Mouse (Mus musculus): ENCODE measurements around the gene Lhpp. TPM values are rescaled to one million over a fixed set of nuclear protein-coding genes. Genes with fewer than 3 reads are reported as not detected.
A peak's percentile ranks its signal among the peaks of the same experiment; 100 is the strongest.

Gene Lhpp
- polyA plus RNA-seq, 1 experiment: 26.2 TPM

DNA sequence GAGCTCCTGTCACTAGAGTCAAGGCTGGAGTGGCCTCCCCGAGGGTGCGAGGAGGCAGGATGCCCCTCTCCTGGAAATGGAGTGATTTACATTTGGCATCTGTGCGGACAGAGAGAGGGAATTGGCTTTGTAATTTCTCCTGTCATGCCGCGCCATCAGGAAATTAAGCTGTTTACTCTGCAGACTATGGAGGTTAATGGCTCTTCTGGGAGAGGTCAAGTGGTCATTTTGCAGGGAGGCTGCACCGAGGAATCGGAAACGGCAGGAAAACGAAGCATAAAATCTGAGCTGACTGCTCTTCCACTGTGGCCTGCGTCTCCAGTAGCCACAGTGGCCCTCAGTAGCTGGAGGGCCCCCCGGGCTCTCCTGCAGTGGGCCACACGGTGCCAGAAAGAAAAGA, 26.9 kb downstream of the Lhpp start:
- TF ChIP-seq CTCF (IDR thresholded peaks at IDR 0.05; ENCODE audit: extremely low read depth, insufficient read depth, low read length) (no peak), POLR2A (IDR thresholded peaks at IDR 0.05; ENCODE audit: extremely low read depth, insufficient read depth, low read length) (no peak)
- H3K4me1 ChIP-seq (ENCODE audit: control insufficient read depth, insufficient read depth, low read length): no peaks in the 10 kb centered on the region
- no peak overlapping the region for H3K27ac ChIP-seq (ENCODE audit: insufficient read depth, low read length)
- no peak overlapping the region for H3K4me3 ChIP-seq (ENCODE audit: insufficient read depth, low read length)

DNA sequence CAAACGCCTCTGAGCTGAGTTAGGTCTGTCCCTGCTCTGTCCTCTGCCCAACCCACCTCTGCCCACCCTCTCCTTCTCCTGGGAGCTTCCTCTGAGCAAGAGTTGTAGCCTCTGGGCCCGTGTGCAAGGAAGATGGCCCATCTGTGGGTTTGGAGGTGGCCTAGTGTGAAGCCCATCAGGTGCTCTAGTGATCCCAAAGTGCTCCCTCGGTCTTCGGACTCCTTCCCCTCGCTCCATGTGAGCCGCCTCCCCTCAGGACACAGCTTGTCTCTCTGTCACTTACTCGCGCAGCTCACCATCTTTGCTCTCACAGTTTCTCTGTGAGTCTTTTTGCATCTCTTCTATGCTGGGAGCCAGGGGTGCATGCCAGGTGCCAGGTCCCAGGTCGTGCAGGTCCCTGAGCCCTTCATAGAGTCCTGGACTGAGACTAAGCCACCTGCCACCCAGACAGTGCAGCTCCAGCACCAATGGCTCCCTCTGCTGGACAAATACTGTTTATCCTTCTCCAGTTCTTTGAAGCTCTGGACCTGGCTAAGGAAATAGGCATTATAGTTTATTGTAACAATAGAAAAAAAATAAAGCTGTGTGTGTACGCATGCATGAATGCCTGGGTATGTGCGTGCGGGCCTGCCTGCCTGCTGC, 28.1 kb downstream of the Lhpp start:
- H3K4me1 ChIP-seq (ENCODE audit: control insufficient read depth, insufficient read depth, low read length): no peaks in the 10 kb centered on the region
- no peak overlapping the region for H3K27ac ChIP-seq (ENCODE audit: insufficient read depth, low read length)
- TF ChIP-seq CTCF (IDR thresholded peaks at IDR 0.05; ENCODE audit: extremely low read depth, insufficient read depth, low read length): peak; percentile 79
- no peak for TF ChIP-seq POLR2A (IDR thresholded peaks at IDR 0.05; ENCODE audit: extremely low read depth, insufficient read depth, low read length)
- no peak overlapping the region for H3K4me3 ChIP-seq (ENCODE audit: insufficient read depth, low read length)

DNA sequence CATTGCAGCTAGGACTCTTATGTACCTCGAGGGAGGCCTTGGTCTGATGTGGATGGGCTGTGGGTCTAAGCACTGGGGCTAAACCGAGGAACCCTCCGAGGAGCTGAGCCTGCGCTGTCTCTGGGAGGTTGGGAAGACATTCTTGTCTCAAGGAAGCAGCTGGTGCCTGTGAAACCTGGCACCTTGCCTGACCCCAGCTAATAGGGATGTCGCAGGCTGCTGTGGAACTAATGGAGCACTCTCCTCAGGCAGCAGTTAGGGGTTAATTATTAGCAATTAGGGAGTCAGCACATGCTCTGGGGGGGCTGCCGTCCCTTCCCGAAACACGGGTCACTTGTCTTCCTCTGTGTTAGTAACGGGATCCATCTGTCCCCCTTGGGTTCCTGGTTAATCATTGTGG, 30.5 kb downstream of the Lhpp start:
- TF ChIP-seq CTCF (IDR thresholded peaks at IDR 0.05; ENCODE audit: extremely low read depth, insufficient read depth, low read length) (no peak), POLR2A (IDR thresholded peaks at IDR 0.05; ENCODE audit: extremely low read depth, insufficient read depth, low read length) (no peak)
- H3K4me3 ChIP-seq (ENCODE audit: insufficient read depth, low read length): no peak overlapping the region
- no peak overlapping the region for H3K27ac ChIP-seq (ENCODE audit: insufficient read depth, low read length)
- H3K4me1 ChIP-seq (ENCODE audit: control insufficient read depth, insufficient read depth, low read length): no peaks in the 10 kb centered on the region

DNA sequence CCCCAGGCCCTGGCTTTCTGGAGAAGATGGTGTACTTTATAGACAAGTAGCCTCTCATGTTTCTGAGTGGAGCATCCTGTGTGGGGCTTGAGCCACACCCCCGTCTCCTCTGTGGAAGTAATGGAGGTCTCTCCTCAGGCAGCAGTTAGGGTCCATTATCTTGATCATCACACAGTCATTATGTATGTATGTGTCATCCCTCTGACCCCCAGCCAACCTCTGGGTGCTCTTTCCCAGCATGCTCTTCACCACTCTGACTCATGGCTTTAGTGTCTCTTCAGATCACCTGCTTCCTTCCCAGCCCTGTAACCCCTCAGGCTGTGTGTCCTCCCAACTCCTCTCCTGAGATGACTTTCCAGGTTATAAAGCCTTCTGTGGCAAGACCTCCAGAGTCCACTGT, 31.2 kb downstream of the Lhpp start:
- Histone ChIP-seq H3K4me3 (ENCODE audit: insufficient read depth, low read length) (no peak overlapping the region), H3K27ac (ENCODE audit: insufficient read depth, low read length) (no peak overlapping the region), H3K4me1 (ENCODE audit: control insufficient read depth, insufficient read depth, low read length) (no peaks in the 10 kb centered on the region)
- TF ChIP-seq POLR2A (IDR thresholded peaks at IDR 0.05; ENCODE audit: extremely low read depth, insufficient read depth, low read length) (no peak), CTCF (IDR thresholded peaks at IDR 0.05; ENCODE audit: extremely low read depth, insufficient read depth, low read length) (no peak)

DNA sequence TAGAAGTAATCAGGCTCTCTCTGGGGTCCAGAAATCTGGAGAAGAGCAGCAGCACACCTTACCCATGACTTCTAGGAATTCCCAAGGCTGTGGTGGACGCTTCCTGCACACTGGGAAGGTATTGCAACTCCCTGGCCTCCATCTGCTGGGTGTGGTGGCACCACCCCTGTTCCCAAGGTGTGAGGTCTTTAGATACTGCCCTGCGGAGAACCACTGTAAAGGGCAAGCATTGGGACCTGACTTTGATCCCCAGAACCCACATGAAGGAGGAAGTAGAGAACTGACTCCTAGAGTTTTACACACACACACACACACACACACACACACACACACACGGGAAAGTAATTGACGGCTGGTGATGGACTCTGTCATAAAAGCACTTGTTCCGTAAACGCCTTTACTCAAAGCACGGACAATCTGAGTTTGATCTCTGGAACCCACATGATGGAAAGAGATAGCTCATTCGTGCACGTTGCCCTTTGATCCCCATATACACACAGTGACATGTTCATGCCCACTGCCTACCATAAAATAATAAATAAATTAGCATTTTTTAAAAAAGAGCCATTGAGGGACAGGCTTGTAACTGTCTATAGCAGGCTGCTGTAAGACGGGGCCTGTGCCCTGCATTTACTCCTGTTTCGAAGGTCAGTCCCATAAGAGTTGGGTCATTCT, 34.3 kb downstream of the Lhpp start:
- no peak overlapping the region for H3K27ac ChIP-seq (ENCODE audit: insufficient read depth, low read length)
- TF ChIP-seq CTCF (IDR thresholded peaks at IDR 0.05; ENCODE audit: extremely low read depth, insufficient read depth, low read length) (no peak), POLR2A (IDR thresholded peaks at IDR 0.05; ENCODE audit: extremely low read depth, insufficient read depth, low read length) (no peak)
- no peak overlapping the region for H3K4me3 ChIP-seq (ENCODE audit: insufficient read depth, low read length)
- H3K4me1 ChIP-seq (ENCODE audit: control insufficient read depth, insufficient read depth, low read length): no peaks in the 10 kb centered on the region

DNA sequence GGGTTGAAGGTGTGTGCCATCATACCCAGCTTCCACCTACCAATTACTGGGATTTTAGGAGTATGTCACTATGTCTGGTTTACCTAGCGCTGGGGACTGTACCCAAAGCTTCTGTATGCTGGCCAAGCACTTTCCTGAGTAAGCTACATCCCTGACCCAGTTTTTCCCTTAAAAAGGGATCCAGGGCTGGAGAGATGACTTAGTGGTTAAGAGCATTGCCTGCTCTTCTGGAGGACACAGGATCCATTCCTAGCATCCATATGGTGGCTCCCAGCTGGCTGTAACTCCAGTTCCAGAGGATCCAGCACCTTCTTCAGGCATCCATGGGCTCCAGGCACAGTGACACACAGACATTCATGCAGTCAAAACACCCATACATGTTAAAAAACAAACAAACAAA, 36.1 kb downstream of the Lhpp start:
- Histone ChIP-seq H3K4me3 (ENCODE audit: insufficient read depth, low read length) (no peak overlapping the region), H3K27ac (ENCODE audit: insufficient read depth, low read length) (no peak overlapping the region), H3K4me1 (ENCODE audit: control insufficient read depth, insufficient read depth, low read length) (no peaks in the 10 kb centered on the region)
- TF ChIP-seq CTCF (IDR thresholded peaks at IDR 0.05; ENCODE audit: extremely low read depth, insufficient read depth, low read length) (no peak), POLR2A (IDR thresholded peaks at IDR 0.05; ENCODE audit: extremely low read depth, insufficient read depth, low read length) (no peak)

DNA sequence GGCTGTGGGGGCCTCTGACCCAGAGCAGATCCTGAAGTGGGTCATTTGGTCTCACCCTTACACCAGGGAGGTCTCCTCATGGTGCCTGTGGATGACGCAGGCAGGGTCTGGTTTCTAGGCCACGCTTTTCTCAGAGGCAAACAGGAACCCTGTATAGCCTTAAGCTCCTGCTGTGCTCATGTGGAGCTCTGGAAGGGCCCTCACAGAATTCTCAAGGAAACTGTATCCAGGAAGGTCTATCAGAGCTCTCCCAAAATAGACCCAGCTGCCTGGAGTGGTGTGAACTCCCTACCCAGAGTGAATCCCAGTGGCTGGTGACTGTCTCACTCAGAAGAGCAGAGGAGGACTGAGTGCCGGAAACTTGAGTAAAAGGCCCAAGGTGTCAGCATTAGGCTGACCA, 44.0 kb downstream of the Lhpp start:
- Histone ChIP-seq H3K27ac (ENCODE audit: insufficient read depth, low read length) (no peak overlapping the region), H3K4me1 (ENCODE audit: control insufficient read depth, insufficient read depth, low read length) (peaks cover 3% of the 10 kb centered on the region; the same call in 1 of the 2 replicates), H3K4me3 (ENCODE audit: insufficient read depth, low read length) (no peak overlapping the region)
- TF ChIP-seq POLR2A (IDR thresholded peaks at IDR 0.05; ENCODE audit: extremely low read depth, insufficient read depth, low read length) (no peak), CTCF (IDR thresholded peaks at IDR 0.05; ENCODE audit: extremely low read depth, insufficient read depth, low read length) (no peak)

DNA sequence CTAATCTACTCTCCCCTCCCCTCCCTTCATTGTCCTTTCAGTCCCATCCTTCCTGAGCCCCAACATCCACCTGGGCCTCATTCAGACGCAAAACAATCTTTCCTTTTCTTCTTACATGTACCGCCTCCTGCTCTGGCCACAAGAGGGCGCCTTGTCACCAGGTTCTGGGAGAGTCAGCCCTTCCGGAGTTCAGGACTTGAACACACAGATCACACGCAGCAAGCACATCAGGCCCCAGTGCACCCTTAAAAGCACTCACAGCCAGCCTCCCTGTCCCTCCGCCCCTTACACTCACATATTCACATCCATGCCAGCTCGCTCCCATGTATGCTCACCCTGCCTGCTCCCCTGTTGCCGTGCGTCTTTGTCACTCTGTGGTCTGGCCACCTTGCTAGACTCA, 45.6 kb downstream of the Lhpp start:
- no peak for TF ChIP-seq POLR2A (IDR thresholded peaks at IDR 0.05; ENCODE audit: extremely low read depth, insufficient read depth, low read length)
- TF ChIP-seq CTCF (IDR thresholded peaks at IDR 0.05; ENCODE audit: extremely low read depth, insufficient read depth, low read length): peak; percentile 98
- H3K4me3 ChIP-seq (ENCODE audit: insufficient read depth, low read length): no peak overlapping the region
- no peak overlapping the region for H3K27ac ChIP-seq (ENCODE audit: insufficient read depth, low read length)
- H3K4me1 ChIP-seq (ENCODE audit: control insufficient read depth, insufficient read depth, low read length): peaks cover 3% of the 10 kb centered on the region

DNA sequence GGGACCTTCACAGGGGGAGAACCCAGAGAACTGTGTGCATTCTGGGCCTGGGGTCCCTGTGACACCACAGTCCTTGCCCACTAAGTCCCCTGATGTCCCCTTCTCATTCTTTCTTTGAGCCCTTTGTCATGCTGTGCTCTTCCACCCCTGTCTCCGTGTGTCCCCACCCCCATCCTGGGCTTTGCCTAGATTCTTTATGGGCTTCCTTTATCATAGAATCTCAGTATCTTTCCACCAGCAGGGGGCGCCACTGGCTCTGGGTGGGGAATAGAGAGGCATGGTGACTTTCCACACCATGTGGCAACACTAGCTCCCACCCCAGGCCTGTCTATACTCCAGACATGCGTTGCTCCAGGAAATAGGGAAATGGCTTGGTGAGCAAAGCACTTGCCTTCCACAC, 46.1 kb downstream of the Lhpp start:
- no peak overlapping the region for H3K27ac ChIP-seq (ENCODE audit: insufficient read depth, low read length)
- no peak overlapping the region for H3K4me3 ChIP-seq (ENCODE audit: insufficient read depth, low read length)
- H3K4me1 ChIP-seq (ENCODE audit: control insufficient read depth, insufficient read depth, low read length): peaks cover 3% of the 10 kb centered on the region
- TF ChIP-seq CTCF (IDR thresholded peaks at IDR 0.05; ENCODE audit: extremely low read depth, insufficient read depth, low read length): peak; percentile 72
- no peak for TF ChIP-seq POLR2A (IDR thresholded peaks at IDR 0.05; ENCODE audit: extremely low read depth, insufficient read depth, low read length)
